Mouse (Mus musculus) limb, embryonic 15.5 days (tissue): Measurements from ENCODE around the gene Lenep. TPM values are rescaled to one million over a fixed set of nuclear protein-coding genes. Genes with fewer than 3 reads are reported as not detected.

Experiments used
- ATAC-seq: fragments of 200-750 bp; cut with Nextera tagmentation; 2 replicates; pipeline ENCODE4 v1.8.0; 2017; ENCODE audit warnings: low read depth, moderate TSS enrichment; ENCODE audit not compliant: insufficient number of reproducible peaks, low FRiP score, low TSS enrichment
- H3K27ac ChIP-seq: fragments of 300-500 bp; sonication (generic); 2 replicates; pipeline ENCODE4 v1.5.1; 2015; ENCODE audit warnings: moderate library complexity, mild to moderate bottlenecking, inconsistent platforms
- H3K27me3 ChIP-seq: fragments of 300-500 bp; sonication (generic); 2 replicates; pipeline ENCODE4 v1.6.1; 2015; ENCODE audit warnings: inconsistent platforms
- H3K36me3 ChIP-seq: fragments of 300-500 bp; sonication (generic); 2 replicates; pipeline ENCODE4 v1.6.1; 2015; ENCODE audit warnings: inconsistent platforms
- H3K4me1 ChIP-seq: fragments of 300-500 bp; sonication (generic); 2 replicates; pipeline ENCODE4 v1.6.1; 2015; ENCODE audit warnings: inconsistent platforms
- H3K4me2 ChIP-seq: fragments of 300-500 bp; sonication (generic); 2 replicates; pipeline ENCODE4 v1.6.1; 2015; ENCODE audit warnings: mild to moderate bottlenecking, inconsistent platforms
- H3K4me3 ChIP-seq: fragments of 300-500 bp; sonication (generic); 2 replicates; pipeline ENCODE4 v1.5.1; 2015; ENCODE audit warnings: mild to moderate bottlenecking, inconsistent platforms
- H3K9ac ChIP-seq: fragments of 300-500 bp; sonication (generic); 2 replicates; pipeline ENCODE4 v1.6.1; 2015; ENCODE audit warnings: inconsistent platforms
- H3K9me3 ChIP-seq: fragments of 300-500 bp; sonication (generic); 2 replicates; pipeline ENCODE4 v1.6.1; 2016; ENCODE audit warnings: inconsistent platforms
- WGBS: fragments of 180-500 bp; shearing (Covaris S2); methylation state at CpG from one replicate; pipeline ENCODE4 v1.1.7; 2015; 5-methylcytosine and 5-hydroxymethylcytosine counted together
- polyA plus RNA-seq: library from polyadenylated mRNA; unstranded; fragments of >200 nt; fragmentation: Nextera tagmentation; extraction: Ambion mirVana; gene quantifications from 2 replicates; pipeline ENCODE4 v1.2.1, GENCODE M21; 2015

Lenep gene
- polyA plus RNA-seq, 1 experiment from 2014 or later, result not detected

DNA sequence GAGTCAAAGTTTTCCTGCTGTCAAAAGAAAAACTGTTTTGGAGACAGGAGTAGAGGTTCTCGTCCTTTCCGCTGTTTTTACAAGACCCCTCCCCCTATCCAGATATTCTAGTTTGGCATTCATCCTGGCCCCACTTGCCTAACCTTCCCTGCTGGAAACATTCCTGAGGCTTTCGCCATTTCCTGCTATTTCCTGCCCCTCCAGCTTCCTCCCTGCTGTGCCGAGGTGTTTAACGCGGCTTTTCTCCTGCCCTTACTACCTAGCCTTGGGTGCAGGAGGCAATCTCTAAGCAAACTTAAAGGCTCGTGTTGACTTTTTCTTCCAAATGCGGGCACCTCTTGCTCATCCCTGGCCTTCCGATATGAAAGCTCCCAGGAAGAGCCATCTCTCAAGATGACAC, 17.0 kb upstream of the Lenep start:
- under 1% methylated on average over 9 of the region's 9 CpGs for WGBS
- H3K4me2 ChIP-seq, result peak overlapping the region; percentile 70

DNA sequence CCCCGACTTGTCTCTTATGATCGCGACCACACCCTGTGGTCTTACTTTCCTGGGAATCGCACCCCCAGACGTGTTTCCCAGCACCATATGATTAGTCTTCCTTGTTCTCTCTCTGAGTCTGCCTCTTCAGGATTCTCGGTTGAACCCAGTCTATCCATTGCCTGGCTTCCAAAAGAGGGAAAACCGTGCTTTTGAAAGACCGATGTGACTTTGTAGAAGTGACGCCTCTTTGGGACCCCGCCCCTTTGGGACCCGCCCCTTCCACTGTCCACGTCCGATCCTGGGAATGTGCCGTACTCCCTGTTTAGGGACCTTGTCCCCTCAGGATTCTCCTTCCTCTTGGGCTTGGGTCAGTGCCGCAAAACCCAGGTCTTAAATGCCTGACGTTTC, 16.3 kb upstream of the Lenep start:
- H3K27me3 ChIP-seq, result no peaks in the 10 kb centered on the region
- WGBS, result under 1% methylated on average over 16 of the region's 16 CpGs
- H3K9ac ChIP-seq, result peak overlapping the region; percentile 46
- peak overlapping the region; percentile 97 for H3K27ac ChIP-seq
- peak overlapping the region; percentile 65 for H3K4me3 ChIP-seq
- no peaks in the 10 kb centered on the region for H3K9me3 ChIP-seq
- ATAC-seq, result no peak
- H3K4me1 ChIP-seq, result peaks cover 53% of the 10 kb centered on the region
- peaks cover 31% of the 10 kb centered on the region for H3K36me3 ChIP-seq
- H3K4me2 ChIP-seq, result peak overlapping the region; percentile 70

More for the DNA sequence above, 17.0 kb upstream of the Lenep start:
- H3K27me3 ChIP-seq, result no peaks in the 10 kb centered on the region
- ATAC-seq, result no peak
- peak overlapping the region; percentile 97 for H3K27ac ChIP-seq
- H3K9ac ChIP-seq, result peak overlapping the region; percentile 46
- peaks cover 31% of the 10 kb centered on the region for H3K36me3 ChIP-seq
- H3K9me3 ChIP-seq, result no peaks in the 10 kb centered on the region
- H3K4me3 ChIP-seq, result peak overlapping the region; percentile 65
- peaks cover 58% of the 10 kb centered on the region for H3K4me1 ChIP-seq

DNA sequence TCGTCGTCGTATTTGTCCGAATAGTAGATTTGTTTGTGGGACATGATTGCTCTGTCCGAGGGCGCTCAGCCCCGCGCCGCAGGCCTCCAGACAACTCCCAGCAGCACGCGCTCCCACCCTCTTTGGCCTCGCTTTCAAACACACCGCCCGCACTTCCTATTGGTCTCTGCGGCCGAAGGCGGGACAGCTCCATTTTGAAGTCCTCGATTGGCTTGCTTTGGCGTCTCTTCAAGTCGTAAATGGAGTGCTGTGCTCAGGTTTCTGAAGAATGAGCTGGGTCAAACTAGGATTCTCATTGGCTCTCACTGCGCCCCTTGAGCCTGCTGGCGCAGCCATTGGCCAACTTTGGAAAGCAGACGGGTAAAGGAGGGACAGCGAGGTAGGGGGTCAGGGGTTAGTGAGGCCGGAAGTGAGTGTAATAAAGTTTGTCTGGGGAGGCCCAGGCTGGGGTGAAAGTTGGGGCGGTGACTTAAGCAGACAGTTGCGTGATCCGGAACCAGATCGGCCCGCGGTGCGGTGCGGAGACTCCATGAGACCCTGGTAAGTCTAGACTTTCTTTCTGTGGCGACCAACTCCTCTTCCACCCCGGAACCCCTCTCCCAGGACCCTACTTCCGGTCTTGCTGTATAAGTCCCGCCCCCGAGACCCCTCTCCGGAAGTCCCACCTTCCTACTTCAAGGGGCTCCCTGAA, 15.7 kb upstream of the Lenep start, which contains the start of the genes Cks1b and Shc1:
Cks1b (minus strand) TSS at position 214 of the 691 bp plus-strand sequence.
Shc1 (plus strand) TSS at position 274 of the 691 bp plus-strand sequence.
- no peaks in the 10 kb centered on the region for H3K27me3 ChIP-seq

DNA sequence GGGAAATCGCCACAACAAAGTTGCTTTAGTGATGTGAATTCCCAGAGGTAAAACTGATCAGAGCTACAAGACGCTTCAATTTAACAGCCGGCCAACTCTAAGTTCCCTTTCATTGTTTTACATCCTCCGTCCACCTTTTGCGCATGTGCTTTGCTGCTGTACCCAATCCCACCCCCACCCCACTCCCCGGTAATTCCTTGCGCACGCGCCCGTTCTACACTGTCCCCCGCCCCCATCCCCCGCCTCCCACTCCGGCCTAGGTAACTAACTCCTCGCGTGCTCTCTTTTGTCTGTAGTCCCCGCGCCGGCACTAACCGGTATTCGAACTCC, 15.2 kb upstream of the Lenep start:
- Histone ChIP-seq H3K9ac (peak overlapping the region; percentile 50), H3K4me3 (peak overlapping the region; percentile 65), H3K27ac (peak overlapping the region; percentile 97), H3K9me3 (no peaks in the 10 kb centered on the region), H3K4me2 (peak overlapping the region; percentile 70), H3K27me3 (no peaks in the 10 kb centered on the region), H3K4me1 (peaks cover 44% of the 10 kb centered on the region), H3K36me3 (peaks cover 29% of the 10 kb centered on the region)
- WGBS, result under 1% methylated on average over 20 of the region's 20 CpGs
- peak; percentile 20; the same call in 1 of the 2 replicates for ATAC-seq

More for the DNA sequence above, 15.7 kb upstream of the Lenep start, which contains the start of the genes Cks1b and Shc1:
- Histone ChIP-seq H3K4me2 (peak within 1 kb of the TSS; percentile 70), H3K9me3 (no peaks in the 10 kb centered on the region), H3K27ac (peak within 1 kb of the TSS; percentile 97), H3K4me1 (peaks cover 49% of the 10 kb centered on the region), H3K36me3 (peaks cover 29% of the 10 kb centered on the region), H3K4me3 (peak within 1 kb of the TSS; percentile 65), H3K9ac (peak within 1 kb of the TSS; percentile 50)
- under 1% methylated on average over 39 of the region's 39 CpGs for WGBS
- ATAC-seq, result peak; percentile 92

DNA sequence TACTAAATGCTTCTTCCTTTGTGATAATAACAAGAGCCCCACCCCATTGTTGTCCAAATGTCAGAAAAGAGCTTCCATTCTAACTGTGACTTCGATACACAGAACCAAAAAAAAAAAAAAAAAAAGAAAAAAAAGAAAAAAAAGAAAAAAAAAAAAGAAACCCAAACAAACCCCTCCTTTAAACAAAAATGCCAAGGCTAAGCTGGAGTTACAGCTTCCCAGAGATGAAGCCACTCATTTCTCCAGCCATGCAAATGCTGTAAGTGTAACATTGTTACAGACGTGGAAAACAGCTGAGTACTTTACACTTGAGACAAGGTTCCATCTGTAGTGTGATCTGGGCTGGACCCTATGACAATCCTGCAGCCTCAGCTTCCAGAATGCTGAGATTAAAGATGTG, 14.5 kb upstream of the Lenep start:
- Histone ChIP-seq H3K4me3 (peak overlapping the region; percentile 65), H3K9me3 (no peaks in the 10 kb centered on the region), H3K4me1 (peaks cover 38% of the 10 kb centered on the region), H3K27ac (peak overlapping the region; percentile 97; the same call in 1 of the 2 replicates), H3K4me2 (peak overlapping the region; percentile 70), H3K9ac (peak overlapping the region; percentile 50), H3K36me3 (peaks cover 29% of the 10 kb centered on the region), H3K27me3 (no peaks in the 10 kb centered on the region)
- WGBS, result 18% methylated on average over 2 of the region's 2 CpGs
- ATAC-seq, result no peak

DNA sequence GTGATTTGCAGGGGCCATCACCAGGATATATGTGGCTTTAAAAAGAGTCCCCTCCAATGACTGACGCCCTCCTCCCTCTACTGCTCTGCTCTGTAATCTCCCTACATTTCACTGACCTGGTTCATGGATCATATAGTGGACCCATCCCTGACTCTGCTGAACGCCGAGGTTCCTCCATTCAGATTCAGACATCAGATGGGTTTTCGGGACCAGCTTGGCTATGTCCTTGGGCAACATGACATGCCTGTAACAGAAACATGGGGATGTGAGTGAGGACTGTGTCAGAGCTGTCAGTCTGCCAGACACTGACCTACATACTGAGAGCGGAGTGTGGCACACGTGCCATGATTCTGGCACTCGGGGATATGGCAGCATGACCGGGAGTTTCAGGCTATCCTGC, 13.6 kb upstream of the Lenep start:
- peaks cover 29% of the 10 kb centered on the region for H3K36me3 ChIP-seq
- ATAC-seq, result no peak
- peaks cover 30% of the 10 kb centered on the region for H3K4me1 ChIP-seq
- WGBS, result 92% methylated on average over 8 of the region's 8 CpGs
- H3K4me2 ChIP-seq, result 0 out of 2 replicates have a peak overlapping the region, but pooled peaks have one; percentile 70
- H3K9ac ChIP-seq, result no peak overlapping the region
- H3K4me3 ChIP-seq, result no peak overlapping the region
- no peaks in the 10 kb centered on the region for H3K27me3 ChIP-seq
- no peak overlapping the region for H3K27ac ChIP-seq
- no peaks in the 10 kb centered on the region for H3K9me3 ChIP-seq

DNA sequence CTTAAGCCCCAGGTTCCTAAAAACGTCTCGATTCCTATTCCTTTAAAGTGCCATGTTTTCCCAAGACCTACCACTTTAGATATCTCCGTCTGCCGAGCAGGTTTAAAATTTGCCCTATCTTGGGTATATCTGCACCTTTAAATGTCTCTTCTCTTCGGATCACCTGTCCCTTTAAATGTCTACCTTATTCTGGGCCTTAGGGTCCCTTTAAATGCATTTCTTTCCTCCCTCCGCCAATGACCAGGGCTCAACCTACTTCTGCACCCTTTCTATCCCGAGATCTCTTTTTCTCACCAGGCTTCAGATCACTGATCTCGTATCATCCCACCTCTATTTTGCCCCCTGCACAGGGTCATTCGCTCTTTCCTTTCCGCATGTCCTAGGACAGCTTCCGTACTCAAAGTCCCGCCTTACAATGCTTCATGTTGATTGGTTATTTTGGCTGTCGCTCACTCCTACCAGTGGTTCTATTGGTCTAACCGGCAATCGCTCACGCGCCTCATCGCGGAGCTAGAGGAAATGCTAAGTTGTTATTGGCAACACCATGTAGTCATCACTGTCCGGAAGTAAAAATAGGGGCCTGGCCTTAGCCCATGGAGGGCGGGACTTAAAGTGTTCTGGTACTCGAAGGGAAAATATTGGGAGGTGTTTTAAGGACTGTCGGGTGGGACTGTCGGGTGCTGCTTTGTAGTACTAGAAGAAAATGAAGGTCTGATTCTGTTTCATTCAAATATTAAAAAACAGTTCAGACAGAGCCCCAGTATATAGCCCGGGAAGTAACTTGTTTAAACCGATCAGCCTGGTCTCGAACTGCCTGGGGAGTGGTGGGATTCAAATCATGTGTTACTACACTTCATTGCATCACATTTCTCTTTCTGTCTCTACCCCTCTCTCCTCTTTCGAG, 9.1 kb upstream of the Lenep start, which contains the start of gene Flad1:
Flad1 (minus strand) TSS at position 381 of the 904 bp plus-strand sequence.
- Histone ChIP-seq H3K27ac (peak within 1 kb of the TSS; percentile 55), H3K36me3 (peaks cover 44% of the 10 kb centered on the region), H3K4me3 (peak within 1 kb of the TSS; percentile 52), H3K9ac (peak within 1 kb of the TSS; percentile 31; the same call in 1 of the 2 replicates), H3K4me1 (peaks cover 13% of the 10 kb centered on the region), H3K4me2 (peak within 1 kb of the TSS; percentile 56), H3K9me3 (no peaks in the 10 kb centered on the region), H3K27me3 (no peaks in the 10 kb centered on the region)
- ATAC-seq, result peak; percentile 98
- 7% methylated on average over 28 of the region's 28 CpGs for WGBS

DNA sequence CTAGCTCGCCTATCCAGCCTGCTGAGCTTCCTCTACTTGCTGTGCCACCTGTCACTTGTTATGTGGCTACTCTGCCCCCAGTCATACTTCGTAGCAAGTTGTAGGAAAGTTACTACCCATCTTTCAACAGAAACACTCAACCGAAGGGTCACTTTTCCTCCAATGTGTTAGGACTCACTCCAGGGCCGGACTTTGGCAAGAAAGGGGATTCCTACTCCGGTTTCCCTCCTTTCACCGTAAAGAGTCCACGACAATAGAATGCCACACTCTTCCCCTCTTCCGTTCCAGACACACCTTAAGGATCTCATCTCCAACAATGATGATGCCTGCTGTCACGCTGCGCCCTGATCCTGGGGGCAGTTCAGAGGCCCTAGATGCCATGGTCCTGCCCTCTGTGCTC, 8.3 kb upstream of the Lenep start:
- Histone ChIP-seq H3K27ac (no peak overlapping the region), H3K4me1 (peaks cover 7% of the 10 kb centered on the region), H3K36me3 (peaks cover 40% of the 10 kb centered on the region), H3K9me3 (no peaks in the 10 kb centered on the region), H3K9ac (peak overlapping the region; percentile 31; the same call in 1 of the 2 replicates), H3K4me2 (peak overlapping the region; percentile 56), H3K4me3 (peak overlapping the region; percentile 52), H3K27me3 (no peaks in the 10 kb centered on the region)
- no peak for ATAC-seq
- 81% methylated on average over 10 of the region's 10 CpGs for WGBS

DNA sequence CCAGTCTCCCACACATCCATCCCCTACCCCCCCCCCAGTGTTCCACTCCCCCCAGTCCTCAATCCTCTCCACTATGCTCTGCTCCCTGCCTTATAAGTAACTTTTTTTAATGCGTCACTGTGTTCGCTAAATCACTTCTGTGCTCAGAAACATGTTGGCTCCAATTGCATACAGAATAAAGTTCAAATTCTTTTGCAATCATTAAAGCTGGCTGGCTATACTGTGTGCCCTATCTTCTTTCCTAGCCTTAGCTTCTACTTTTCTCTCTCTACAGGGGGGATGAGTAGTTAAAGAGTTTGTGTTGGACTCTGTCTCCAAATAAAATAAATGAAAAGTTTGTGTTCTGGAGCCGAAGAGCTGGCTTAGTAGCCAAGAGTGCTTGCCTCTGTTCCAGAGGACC, 7.1 kb upstream of the Lenep start:
- no peak overlapping the region for H3K4me2 ChIP-seq
- no peak for ATAC-seq
- H3K36me3 ChIP-seq, result peaks cover 38% of the 10 kb centered on the region
- H3K4me3 ChIP-seq, result no peak overlapping the region
- peaks cover 7% of the 10 kb centered on the region for H3K4me1 ChIP-seq
- WGBS, result 93% methylated on average over 3 of the region's 3 CpGs
- H3K9ac ChIP-seq, result no peak overlapping the region
- H3K27ac ChIP-seq, result no peak overlapping the region
- H3K9me3 ChIP-seq, result no peaks in the 10 kb centered on the region
- no peaks in the 10 kb centered on the region for H3K27me3 ChIP-seq

DNA sequence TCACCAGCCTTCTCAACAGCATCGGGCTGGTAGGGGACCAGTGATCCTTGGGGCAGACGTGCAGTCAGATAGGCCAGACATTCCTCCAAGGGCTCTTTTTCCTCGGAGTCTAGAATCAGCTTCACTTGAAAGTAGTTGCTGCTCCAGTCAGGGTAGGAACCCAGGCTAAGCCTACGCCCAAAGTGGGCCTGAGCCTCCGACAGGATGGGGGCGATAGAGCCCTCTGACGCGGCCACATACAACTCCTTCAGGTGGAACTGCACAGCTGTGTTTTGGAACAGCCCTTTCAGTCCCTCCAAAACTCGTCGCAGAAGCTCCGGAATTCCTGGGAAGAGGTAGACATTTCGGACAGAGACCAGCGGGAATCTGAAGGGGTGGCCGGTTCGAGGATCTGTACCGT, 5.9 kb upstream of the Lenep start:
- WGBS, result 63% methylated on average over 16 of the region's 16 CpGs
- H3K27ac ChIP-seq, result no peak overlapping the region
- no peaks in the 10 kb centered on the region for H3K9me3 ChIP-seq
- H3K4me1 ChIP-seq, result peaks cover 7% of the 10 kb centered on the region
- no peak overlapping the region for H3K4me2 ChIP-seq
- no peak for ATAC-seq
- no peaks in the 10 kb centered on the region for H3K27me3 ChIP-seq
- peaks cover 41% of the 10 kb centered on the region for H3K36me3 ChIP-seq
- no peak overlapping the region for H3K9ac ChIP-seq
- H3K4me3 ChIP-seq, result no peak overlapping the region

DNA sequence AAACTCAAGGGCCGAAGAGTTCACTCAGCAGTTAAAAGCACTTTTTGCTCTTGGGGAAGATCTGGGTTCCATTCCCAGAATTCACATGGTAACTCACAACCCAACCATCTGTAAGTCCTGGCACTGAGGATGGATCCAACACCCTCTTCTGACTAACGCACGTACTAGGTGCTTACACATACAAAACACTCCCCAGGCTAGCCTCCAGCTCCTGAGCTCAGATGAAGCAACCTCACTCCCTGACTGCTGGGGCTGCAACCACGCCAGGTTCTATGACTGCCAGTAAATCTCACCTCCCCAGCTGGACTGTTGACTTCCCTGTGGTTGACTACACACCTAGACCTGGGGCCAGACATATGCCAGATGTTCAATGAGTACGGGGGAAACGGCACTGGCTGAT, 4.3 kb upstream of the Lenep start:
- H3K27me3 ChIP-seq, result no peaks in the 10 kb centered on the region
- no peak overlapping the region for H3K27ac ChIP-seq
- H3K36me3 ChIP-seq, result peaks cover 55% of the 10 kb centered on the region
- H3K9ac ChIP-seq, result no peak overlapping the region
- WGBS, result 84% methylated on average over 6 of the region's 6 CpGs
- H3K4me3 ChIP-seq, result no peak overlapping the region
- ATAC-seq, result no peak
- peaks cover 7% of the 10 kb centered on the region for H3K4me1 ChIP-seq
- no peak overlapping the region for H3K4me2 ChIP-seq
- H3K9me3 ChIP-seq, result no peaks in the 10 kb centered on the region

DNA sequence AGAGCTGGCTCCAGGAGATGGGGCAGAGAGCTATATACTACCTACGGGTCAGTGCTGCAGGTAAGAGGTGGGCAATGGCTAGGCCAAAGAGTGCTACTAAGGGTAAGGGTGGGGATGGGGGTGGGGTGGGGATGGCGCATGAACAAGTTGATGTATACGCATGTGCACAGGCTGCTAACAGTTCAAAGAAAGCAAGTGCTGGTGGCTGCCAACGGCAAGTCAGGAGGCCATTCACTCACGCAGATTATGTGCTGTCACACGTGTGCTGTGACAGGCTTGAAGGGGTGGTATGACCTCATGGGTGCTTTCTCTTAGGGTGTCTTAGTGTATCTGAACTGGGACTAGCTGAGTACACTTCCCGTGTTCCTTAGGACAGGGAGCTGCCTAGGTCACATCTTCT, 1.3 kb downstream of the Lenep start:
- H3K4me3 ChIP-seq, result no peak overlapping the region
- H3K4me1 ChIP-seq, result peaks cover 7% of the 10 kb centered on the region
- peaks cover 43% of the 10 kb centered on the region for H3K36me3 ChIP-seq
- no peak overlapping the region for H3K4me2 ChIP-seq
- H3K27me3 ChIP-seq, result no peaks in the 10 kb centered on the region
- H3K27ac ChIP-seq, result no peak overlapping the region
- H3K9me3 ChIP-seq, result no peaks in the 10 kb centered on the region
- ATAC-seq, result no peak
- H3K9ac ChIP-seq, result no peak overlapping the region
- WGBS, result 86% methylated on average over 7 of the region's 7 CpGs
